Mouse (Mus musculus) heart, embryonic 15.5 days (tissue): ENCODE results near the gene Gins1. TPM values are rescaled to one million over a fixed set of nuclear protein-coding genes. Genes with fewer than 3 reads are reported as not detected.
"Not testable (repeated sequence)": the region's sequence is repeated elsewhere in the genome, so short reads cannot be mapped to it uniquely, and the experiment has no call there.

ENCODE experiments used
- ATAC-seq: fragments of 200-750 bp; cut with Nextera tagmentation; replicated peaks from 2 replicates; pipeline ENCODE4 v1.8.0; 2017; ENCODE audit warnings: low read depth, moderate TSS enrichment; ENCODE audit not compliant: insufficient number of reproducible peaks, insufficient read depth, low FRiP score
- H3K27ac ChIP-seq: fragments of 300-500 bp; sonication (generic); 2 replicates; pipeline ENCODE4 v1.5.1; 2015; ENCODE audit warnings: mild to moderate bottlenecking, inconsistent platforms
- H3K27me3 ChIP-seq: fragments of 300-500 bp; sonication (generic); 2 replicates; pipeline ENCODE4 v1.6.1; 2015; ENCODE audit warnings: inconsistent platforms
- H3K36me3 ChIP-seq: fragments of 300-500 bp; sonication (generic); 2 replicates; pipeline ENCODE4 v1.6.1; 2015; ENCODE audit warnings: mild to moderate bottlenecking, inconsistent platforms
- H3K4me1 ChIP-seq: fragments of 300-500 bp; sonication (generic); replicated peaks from 2 replicates; pipeline ENCODE4 v1.6.1; 2015; ENCODE audit warnings: inconsistent platforms
- H3K4me2 ChIP-seq: fragments of 300-500 bp; sonication (generic); 2 replicates; pipeline ENCODE4 v1.6.1; 2015; ENCODE audit warnings: inconsistent platforms, mild to moderate bottlenecking, moderate library complexity
- H3K4me3 ChIP-seq: fragments of 300-500 bp; sonication (generic); 2 replicates; pipeline ENCODE4 v1.5.1; 2015; ENCODE audit warnings: mild to moderate bottlenecking, inconsistent platforms
- H3K9ac ChIP-seq: fragments of 300-500 bp; sonication (generic); 2 replicates; pipeline ENCODE4 v1.6.1; 2015; ENCODE audit warnings: mild to moderate bottlenecking, inconsistent platforms
- H3K9me3 ChIP-seq: fragments of 300-500 bp; sonication (generic); replicated peaks from 2 replicates; pipeline ENCODE4 v1.6.1; 2016; ENCODE audit warnings: inconsistent platforms
- WGBS: fragments of 180-500 bp; shearing (Covaris S2); methylation state at CpG from one replicate; pipeline ENCODE4 v1.1.7; 2015; ENCODE audit warnings: mixed read lengths; 5-methylcytosine and 5-hydroxymethylcytosine counted together
- polyA plus RNA-seq: library from polyadenylated mRNA; unstranded; fragments of >200 nt; fragmentation: Nextera tagmentation; extraction: Ambion mirVana; gene quantifications from 2 replicates; pipeline ENCODE4 v1.2.1, GENCODE M21; 2015

The Gins1 gene
- polyA plus RNA-seq, 1 experiment from 2014 or later, result 21.8 TPM

DNA sequence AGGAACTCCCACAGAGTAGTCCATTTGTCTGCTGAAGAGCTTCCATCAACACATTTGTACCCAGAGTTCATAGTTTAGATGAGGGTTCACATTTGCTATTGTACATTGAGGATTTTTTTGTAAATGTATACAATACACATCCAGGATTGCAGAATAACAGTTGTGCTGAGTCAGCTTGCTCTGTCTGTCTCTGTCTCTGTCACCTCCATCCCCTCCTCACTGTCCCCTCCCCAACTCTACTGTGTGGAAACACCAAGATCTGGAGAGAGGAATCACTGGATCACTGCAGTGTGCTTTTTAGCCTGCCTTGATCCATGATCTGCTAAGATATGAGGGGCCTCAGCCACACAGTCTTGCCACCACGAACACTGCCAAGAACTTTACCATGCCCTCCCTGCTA, 19.4 kb upstream of the Gins1 start:
- Histone ChIP-seq H3K9ac (no peak overlapping the region), H3K9me3 (no peaks in the 10 kb centered on the region), H3K4me3 (no peak overlapping the region), H3K27me3 (no peaks in the 10 kb centered on the region), H3K36me3 (no peaks in the 10 kb centered on the region), H3K4me1 (no peaks in the 10 kb centered on the region; the same call in 1 of the 2 replicates), H3K27ac (no peak overlapping the region), H3K4me2 (no peak overlapping the region)
- no peak for ATAC-seq
- 58% methylated on average over 1 of the region's 1 CpGs for WGBS

DNA sequence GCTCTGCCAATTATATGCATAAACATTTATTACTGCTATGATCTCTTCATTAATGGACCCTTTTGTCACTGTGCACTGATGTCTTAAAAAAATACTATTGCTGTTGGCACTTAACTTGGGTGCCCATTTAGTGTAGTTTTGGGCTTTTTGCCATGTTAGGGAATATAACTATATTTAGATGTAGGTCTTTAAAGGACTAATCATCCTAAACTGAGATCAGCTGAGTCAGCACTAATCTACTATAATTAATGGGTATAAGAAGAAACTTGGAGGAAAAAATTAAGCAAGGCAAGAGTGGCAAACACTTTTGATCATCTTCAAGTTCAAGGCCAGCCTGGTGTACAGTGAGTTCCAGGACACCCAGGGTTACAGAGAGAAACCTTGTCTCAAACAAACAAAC, 18.9 kb upstream of the Gins1 start:
- H3K4me2 ChIP-seq, result no peak overlapping the region
- no peaks in the 10 kb centered on the region for H3K36me3 ChIP-seq
- H3K4me1 ChIP-seq, result no peaks in the 10 kb centered on the region; the same call in 1 of the 2 replicates
- H3K9me3 ChIP-seq, result no peaks in the 10 kb centered on the region
- ATAC-seq, result no peak
- no peak overlapping the region for H3K4me3 ChIP-seq
- no peak overlapping the region for H3K27ac ChIP-seq
- H3K9ac ChIP-seq, result no peak overlapping the region
- H3K27me3 ChIP-seq, result no peaks in the 10 kb centered on the region

DNA sequence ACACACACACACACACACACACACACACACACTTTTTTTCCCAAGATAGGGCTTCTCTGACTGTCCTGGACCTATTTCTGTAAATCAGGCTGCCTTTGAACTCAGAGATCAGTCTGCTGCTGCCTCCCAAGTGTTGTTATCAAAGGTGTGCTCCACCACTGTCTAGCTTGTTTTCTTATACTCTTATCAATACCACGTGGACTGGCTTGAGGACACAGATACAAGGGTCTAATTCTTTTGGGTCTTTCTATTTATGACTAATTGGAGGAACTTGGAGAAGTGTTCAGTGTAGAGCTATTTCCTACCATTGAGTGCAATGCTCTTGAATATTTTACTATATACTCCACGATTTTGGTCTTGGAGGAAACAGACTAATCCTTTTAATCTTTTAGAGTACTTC, 17.8 kb upstream of the Gins1 start:
- Histone ChIP-seq H3K9ac (no peak overlapping the region), H3K36me3 (no peaks in the 10 kb centered on the region), H3K4me1 (no peaks in the 10 kb centered on the region; the same call in 1 of the 2 replicates), H3K9me3 (no peaks in the 10 kb centered on the region), H3K4me2 (no peak overlapping the region), H3K4me3 (no peak overlapping the region), H3K27ac (no peak overlapping the region), H3K27me3 (no peaks in the 10 kb centered on the region)
- 52% methylated on average over 2 of the region's 2 CpGs for WGBS
- no peak for ATAC-seq

DNA sequence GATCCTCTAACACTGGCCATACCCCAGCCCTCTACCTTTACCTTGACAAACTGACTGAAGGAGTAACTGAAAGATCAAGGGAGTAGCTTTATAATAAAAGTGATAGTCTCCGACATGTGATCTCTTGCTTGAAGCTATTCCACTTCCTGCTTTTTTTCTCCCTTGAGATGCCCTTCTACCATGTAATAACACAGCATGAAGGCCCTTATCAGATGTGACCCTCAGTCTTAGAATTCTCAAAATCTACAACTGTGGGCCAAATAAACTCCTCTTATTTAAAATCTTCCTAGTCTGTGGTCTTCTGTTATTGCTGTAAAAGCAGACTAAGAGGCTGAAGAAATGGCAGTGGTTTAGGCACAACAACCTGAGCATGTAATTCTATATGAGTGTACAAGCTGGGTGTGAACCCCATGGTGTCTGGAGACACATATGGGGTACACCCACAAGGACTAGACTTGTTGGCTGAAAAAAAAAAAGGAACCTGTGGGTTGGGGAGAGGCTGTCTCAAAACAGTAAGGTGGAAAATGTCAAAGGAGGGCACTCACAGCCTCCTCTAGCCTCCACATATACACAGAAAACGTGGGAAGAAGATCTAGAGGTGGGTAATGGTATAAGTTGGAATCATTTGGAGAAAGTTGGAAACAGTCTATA, 10.5 kb upstream of the Gins1 start:
- Histone ChIP-seq H3K9me3 (no peaks in the 10 kb centered on the region), H3K27ac (no peak overlapping the region)

DNA sequence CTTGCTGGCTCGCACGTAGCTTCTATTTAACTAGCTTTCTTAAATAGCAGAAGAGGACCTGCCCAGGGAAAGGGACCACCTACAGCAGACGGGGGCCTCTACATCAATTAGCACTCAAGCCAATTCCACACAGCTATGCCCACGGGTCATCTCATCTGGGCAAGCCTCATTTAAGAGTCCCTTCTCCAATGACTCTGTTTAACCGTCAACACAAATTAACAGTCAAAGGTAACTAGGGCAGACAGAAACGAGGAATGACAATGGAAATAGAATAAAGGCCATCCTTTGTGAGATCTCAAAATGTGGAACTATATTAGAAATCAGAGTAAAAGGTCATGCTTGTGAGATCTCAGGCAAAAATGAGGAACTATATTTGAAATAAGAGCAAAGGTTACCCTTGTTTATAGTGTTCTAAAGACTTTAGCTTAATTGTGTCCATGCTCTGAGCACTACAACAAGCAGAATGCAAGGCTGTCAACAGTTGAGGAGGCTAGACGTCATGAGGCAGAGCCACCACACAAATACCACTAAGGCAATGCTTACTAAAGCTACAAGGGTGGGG, 9.4 kb upstream of the Gins1 start:
- Histone ChIP-seq H3K27ac (no peak overlapping the region), H3K4me3 (no peak overlapping the region), H3K4me2 (no peak overlapping the region), H3K9me3 (no peaks in the 10 kb centered on the region), H3K4me1 (0 out of 2 replicates have a peak, but pooled peaks cover 3% of the 10 kb centered on the region), H3K36me3 (no peaks in the 10 kb centered on the region), H3K27me3 (no peaks in the 10 kb centered on the region), H3K9ac (no peak overlapping the region)
- WGBS, result 75% methylated on average over 7 of the region's 7 CpGs
- ATAC-seq, result no peak

More for the DNA sequence above, 10.5 kb upstream of the Gins1 start:
- 0 out of 2 replicates have a peak, but pooled peaks cover 3% of the 10 kb centered on the region for H3K4me1 ChIP-seq
- H3K27me3 ChIP-seq, result no peaks in the 10 kb centered on the region
- ATAC-seq, result no peak
- H3K36me3 ChIP-seq, result no peaks in the 10 kb centered on the region
- no peak overlapping the region for H3K9ac ChIP-seq
- WGBS, result 86% methylated on average over 2 of the region's 2 CpGs
- no peak overlapping the region for H3K4me2 ChIP-seq
- no peak overlapping the region for H3K4me3 ChIP-seq

DNA sequence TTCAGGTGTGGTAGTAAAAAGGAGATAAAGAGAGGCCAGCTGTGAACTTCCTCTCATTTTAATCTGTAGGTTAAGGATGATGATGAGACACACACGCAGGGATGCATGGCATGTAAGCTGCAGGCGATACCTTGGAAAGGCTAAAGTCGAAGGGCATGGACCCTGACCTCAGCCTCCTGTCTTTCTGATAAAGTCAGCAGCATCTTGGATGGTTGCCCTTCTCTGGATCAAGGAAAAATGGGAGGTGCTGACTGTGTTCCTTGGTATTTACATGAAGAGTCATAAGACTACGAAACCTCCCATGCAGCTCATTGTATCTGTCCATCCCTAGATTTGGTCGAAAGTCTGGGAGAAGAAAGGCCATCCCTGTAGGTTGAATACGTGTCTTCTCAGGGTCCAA, 4.9 kb upstream of the Gins1 start:
- no peaks in the 10 kb centered on the region for H3K36me3 ChIP-seq
- H3K9ac ChIP-seq, result no peak overlapping the region
- peaks cover 10% of the 10 kb centered on the region for H3K4me1 ChIP-seq
- no peaks in the 10 kb centered on the region for H3K27me3 ChIP-seq
- no peak overlapping the region for H3K4me3 ChIP-seq
- no peak overlapping the region for H3K27ac ChIP-seq
- ATAC-seq, result no peak
- no peak overlapping the region for H3K4me2 ChIP-seq
- H3K9me3 ChIP-seq, result no peaks in the 10 kb centered on the region
- WGBS, result 81% methylated on average over 6 of the region's 6 CpGs

DNA sequence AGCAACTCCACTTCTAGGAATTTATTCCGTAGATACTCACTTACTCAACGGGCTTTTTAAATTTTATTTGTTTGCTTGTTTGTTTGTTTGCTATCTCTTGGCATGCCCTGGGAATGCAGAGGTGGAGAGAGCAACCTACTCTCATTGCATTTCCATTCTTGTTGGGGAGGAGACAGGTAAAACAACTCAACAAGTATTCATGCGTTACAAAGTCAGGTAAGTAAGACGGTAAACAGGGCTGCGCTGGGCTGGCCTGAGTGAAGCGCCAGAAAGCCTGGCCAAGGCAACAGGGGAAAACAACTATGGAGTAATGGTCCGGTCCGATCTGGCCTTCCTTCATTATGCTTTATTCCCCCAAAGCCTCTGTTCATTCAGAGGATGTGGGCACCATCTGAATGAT, 2.9 kb upstream of the Gins1 start:
- Histone ChIP-seq H3K27me3 (no peaks in the 10 kb centered on the region), H3K4me3 (no peak overlapping the region), H3K9me3 (no peaks in the 10 kb centered on the region), H3K4me1 (peaks cover 10% of the 10 kb centered on the region), H3K4me2 (no peak overlapping the region), H3K36me3 (no peaks in the 10 kb centered on the region), H3K27ac (no peak overlapping the region), H3K9ac (no peak overlapping the region)
- no peak for ATAC-seq
- 84% methylated on average over 8 of the region's 8 CpGs for WGBS

DNA sequence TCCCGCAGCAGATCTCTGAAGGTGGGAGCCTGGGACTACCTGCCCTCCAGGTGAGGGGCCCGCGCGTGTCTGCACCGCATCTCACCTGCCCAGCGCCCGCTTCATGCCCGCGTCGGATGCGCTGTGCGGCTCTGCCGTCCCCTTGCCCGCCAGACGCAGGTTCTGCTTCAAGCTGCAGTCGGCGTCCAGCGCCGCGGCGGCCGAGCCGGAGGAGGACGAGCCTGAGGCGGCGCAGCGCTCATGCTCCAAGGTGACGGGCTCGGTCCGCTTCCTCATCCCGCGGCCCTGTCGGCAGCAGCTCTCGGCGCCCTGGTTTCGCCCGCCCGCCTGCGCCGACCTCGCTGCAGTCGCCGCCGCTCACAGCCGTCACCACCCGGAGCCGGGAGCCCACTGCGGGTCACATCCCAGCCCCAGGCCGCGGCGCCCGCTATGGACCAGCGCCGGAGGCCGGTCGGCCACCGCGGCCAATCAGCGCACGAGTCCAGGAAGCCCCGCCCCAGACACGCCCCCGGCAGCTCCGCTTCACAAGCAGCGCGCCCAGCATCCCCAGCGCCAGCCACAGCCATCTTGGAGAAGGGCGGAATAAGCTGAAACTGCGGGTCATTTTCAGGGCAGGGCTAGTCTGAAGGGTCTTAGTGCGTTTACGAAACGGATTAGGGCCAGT, 796 bp upstream of the Gins1 start, which contains the start of gene Abhd12:
Gene Abhd12, minus strand, starts transcription at position 470 of the 664 bp plus-strand sequence.
- WGBS, result under 1% methylated on average over 72 of the region's 72 CpGs
- Histone ChIP-seq H3K4me1 (peaks cover 10% of the 10 kb centered on the region), H3K36me3 (no peaks in the 10 kb centered on the region), H3K9me3 (no peaks in the 10 kb centered on the region), H3K27ac (peak within 1 kb of the TSS; percentile 94), H3K4me3 (peak within 1 kb of the TSS; percentile 92), H3K4me2 (peak within 1 kb of the TSS; percentile 92), H3K27me3 (no peaks in the 10 kb centered on the region), H3K9ac (peak within 1 kb of the TSS; percentile 93)
- peak; percentile 97 for ATAC-seq

DNA sequence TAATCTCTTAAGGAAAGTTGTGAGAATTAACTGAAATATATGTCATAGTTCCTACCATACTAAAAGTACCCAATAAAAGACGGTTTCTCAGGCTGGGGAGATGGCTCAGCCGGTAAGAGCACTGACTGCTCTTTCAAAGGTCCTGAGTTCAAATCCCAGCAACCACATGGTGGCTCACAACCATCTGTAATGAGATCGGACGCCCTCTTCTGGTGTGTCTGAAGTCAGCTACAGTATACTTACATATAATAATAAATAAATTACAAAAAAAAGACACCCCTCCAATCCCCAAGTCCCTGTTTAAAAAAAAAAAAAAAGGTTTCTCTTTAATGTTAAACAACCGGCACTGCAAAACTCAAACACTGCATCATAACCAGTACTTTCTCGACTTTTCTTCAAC, 3.7 kb downstream of the Gins1 start:
- WGBS, result 42% methylated on average over 6 of the region's 6 CpGs
- H3K27me3 ChIP-seq, H3K36me3 ChIP-seq, H3K9me3 ChIP-seq, H3K27ac ChIP-seq, ATAC-seq, H3K4me1 ChIP-seq, H3K9ac ChIP-seq: not testable (repeated sequence)
- Histone ChIP-seq H3K4me3 (peak overlapping the region; percentile 67), H3K4me2 (peak overlapping the region; percentile 67)

DNA sequence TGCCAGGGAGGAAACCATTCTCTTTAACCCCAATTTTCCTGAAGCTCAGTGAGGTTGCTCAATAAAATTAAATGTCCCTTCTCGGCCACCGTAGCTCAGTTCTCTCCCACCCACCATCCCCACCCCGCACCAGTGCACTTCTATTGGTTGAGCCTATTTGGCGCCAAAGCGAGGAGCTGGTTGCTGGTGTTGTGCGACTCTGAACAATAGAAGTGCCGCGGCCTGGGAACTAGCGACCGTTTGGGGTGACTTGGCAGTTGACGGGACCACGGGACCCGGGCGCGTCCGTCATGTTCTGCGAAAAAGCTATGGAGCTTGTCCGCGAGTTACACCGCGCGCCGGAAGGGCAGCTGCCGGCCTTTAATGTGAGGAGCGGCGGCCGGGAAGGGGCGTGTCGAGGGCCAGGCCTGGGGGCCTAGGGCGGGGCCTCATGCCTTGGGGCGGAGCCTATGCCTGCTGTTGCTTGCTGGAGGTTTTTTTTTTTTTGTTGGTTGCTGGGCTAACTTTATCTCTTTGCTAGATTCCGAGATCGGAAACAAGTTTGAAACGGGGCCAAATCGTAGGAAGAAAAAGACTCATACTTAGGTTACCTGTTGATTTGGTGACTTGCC, 4.3 kb downstream of the Gins1 start:
- ATAC-seq, result peak; percentile 94
- no peaks in the 10 kb centered on the region for H3K27me3 ChIP-seq
- H3K4me3 ChIP-seq, result peak overlapping the region; percentile 67
- peak overlapping the region; percentile 67 for H3K4me2 ChIP-seq
- H3K9me3 ChIP-seq, result no peaks in the 10 kb centered on the region
- WGBS, result under 1% methylated on average over 35 of the region's 35 CpGs
- H3K4me1 ChIP-seq, result peaks cover 7% of the 10 kb centered on the region; the same call in 1 of the 2 replicates
- peak overlapping the region; percentile 46 for H3K9ac ChIP-seq
- no peaks in the 10 kb centered on the region for H3K36me3 ChIP-seq
- H3K27ac ChIP-seq, result peak overlapping the region; percentile 84

DNA sequence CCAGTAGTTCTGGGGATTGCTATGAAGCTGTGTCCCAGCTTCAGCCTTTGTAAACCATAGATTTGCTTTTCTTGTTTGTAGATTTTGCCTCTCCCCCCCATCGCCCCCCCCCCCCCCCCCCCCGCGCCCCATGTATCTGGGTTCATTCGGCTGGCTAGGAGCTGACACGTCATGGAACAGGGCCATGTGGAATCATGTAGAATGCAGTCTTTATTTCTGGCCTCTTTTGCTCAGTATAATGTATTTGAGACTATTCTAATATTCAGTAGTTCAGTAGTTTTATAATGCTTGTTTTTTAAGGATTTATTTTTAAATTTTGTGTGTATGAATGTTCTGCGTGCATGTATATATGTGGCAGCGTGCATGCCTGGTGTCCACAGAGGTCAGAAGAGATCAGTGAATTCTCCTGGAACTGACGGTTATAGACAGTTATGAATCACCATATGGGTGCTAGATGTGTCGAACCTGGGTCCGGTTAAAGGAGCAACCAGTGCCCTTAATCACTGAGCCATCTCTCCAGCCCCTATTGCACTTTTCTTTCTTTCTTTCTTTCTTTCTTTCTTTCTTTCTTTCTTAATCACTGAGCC, 5.2 kb downstream of the Gins1 start:
- peak overlapping the region; percentile 67 for H3K4me3 ChIP-seq
- H3K9me3 ChIP-seq, result no peaks in the 10 kb centered on the region
- no peaks in the 10 kb centered on the region for H3K36me3 ChIP-seq
- H3K27ac ChIP-seq, result peak overlapping the region; percentile 84; the same call in 1 of the 2 replicates
- peak overlapping the region; percentile 46 for H3K9ac ChIP-seq
- 48% methylated on average over 8 of the region's 10 CpGs for WGBS
- peak overlapping the region; percentile 67 for H3K4me2 ChIP-seq
- peaks cover 7% of the 10 kb centered on the region; the same call in 1 of the 2 replicates for H3K4me1 ChIP-seq
- no peaks in the 10 kb centered on the region for H3K27me3 ChIP-seq
- no peak for ATAC-seq
